Comparison of ENCODE assay signal across 10 mouse cellular contexts in genomic region chr5:120578504-120579081, GRCm38 (mm10). TPM values are rescaled to one million over a fixed set of nuclear protein-coding genes. Genes with fewer than 3 reads are reported as not detected.
DNase-seq lines count a peak whose midpoint lies in the region; ATAC-seq and TF ChIP-seq lines count a peak whose summit lies in the region.
"Had no signal": no experiment of that assay in that cellular context is flagged by ENCODE, and none has a peak within 500 bp of the region (broad histone marks: within the 10 kb centered on the region; RNA-seq: fewer than 3 reads in every experiment).

No protein-coding gene starts in this region.

- H3K4me2 ChIP-seq in intestine, postnatal 0 days (replicated peaks; ENCODE audit: low read depth) = peak overlapping the region; percentile 2; the same call in 1 of the 2 replicates
- no peak overlapping the region; the same call in 1 of the 2 replicates for H3K4me2 ChIP-seq in lung, embryonic 15.5 days
- H3K4me2 ChIP-seq: midbrain, embryonic 12.5 days had no signal

- DNase-seq in cerebellum, postnatal 10 days = peak; percentile 65 to 72
- DNase-seq in cerebellum, adult 8-10 months = no peak
- peak; percentile 75 to 80 for DNase-seq in heart, adult 2 months
- peak; percentile 53 to 68 for DNase-seq in spleen, adult 2 months (ENCODE audit: low read depth in 1 of 2, low spot score in 2 of 2)
- no peak for DNase-seq in left cerebral cortex, postnatal 36 days (ENCODE audit: low spot score in 2 of 2)

- ATAC-seq in intestine, postnatal 0 days = no peak
- ATAC-seq in lung, embryonic 15.5 days (ENCODE audit: borderline replicate concordance, extremely low read depth, low FRiP score, low TSS enrichment) = peak; percentile 62; the same call in 1 of the 2 replicates

- no peak for TF ChIP-seq CTCF in bone marrow, adult 2 months (IDR thresholded peaks at IDR 0.05; ENCODE audit: control insufficient read depth, insufficient read depth, low read length)
- no peak for TF ChIP-seq CTCF in heart, adult 2 months (IDR thresholded peaks at IDR 0.05)
- TF ChIP-seq CTCF in intestine, postnatal 0 days (IDR thresholded peaks at IDR 0.05; ENCODE audit: low read depth) = no peak
- TF ChIP-seq CTCF in spleen, adult 2 months (IDR thresholded peaks at IDR 0.05; ENCODE audit: extremely low read depth, insufficient read depth, insufficient read length, insufficient replicate concordance) = no peak

- H3K27me3 ChIP-seq in heart, adult 2 months (ENCODE audit: control insufficient read depth, insufficient read depth, low read length) = no peaks in the 10 kb centered on the region
- no peaks in the 10 kb centered on the region for H3K27me3 ChIP-seq in intestine, postnatal 0 days (replicated peaks; ENCODE audit: control insufficient read depth, insufficient read depth, low read length)
- no peaks in the 10 kb centered on the region for H3K27me3 ChIP-seq in lung, embryonic 15.5 days
- H3K27me3 ChIP-seq in spleen, adult 2 months (ENCODE audit: control insufficient read depth, insufficient read depth, low read length) = no peaks in the 10 kb centered on the region
- H3K27me3 ChIP-seq: midbrain, embryonic 12.5 days had no signal

- no peak for TF ChIP-seq POLR2A in bone marrow, adult 2 months (IDR thresholded peaks at IDR 0.05; ENCODE audit: borderline replicate concordance, control insufficient read depth, low read depth, low read length)
- TF ChIP-seq POLR2A in heart, adult 2 months (IDR thresholded peaks at IDR 0.05; ENCODE audit: insufficient read depth, low read depth, low read length) = no peak
- TF ChIP-seq POLR2A in spleen, adult 2 months (IDR thresholded peaks at IDR 0.05; ENCODE audit: low read depth, low read length) = no peak

- peaks cover 13% of the 10 kb centered on the region for H3K4me1 ChIP-seq in bone marrow, adult 2 months (ENCODE audit: control insufficient read depth, insufficient read depth, low read length)
- peaks cover 17% of the 10 kb centered on the region for H3K4me1 ChIP-seq in heart, adult 2 months (ENCODE audit: control insufficient read depth, insufficient read depth, low read length)
- peaks cover 3% of the 10 kb centered on the region; the same call in 1 of the 2 replicates for H3K4me1 ChIP-seq in intestine, postnatal 0 days (replicated peaks; ENCODE audit: control insufficient read depth, insufficient read depth, low read length)
- peaks cover 28% of the 10 kb centered on the region for H3K4me1 ChIP-seq in lung, embryonic 15.5 days
- peaks cover 28% of the 10 kb centered on the region; the same call in 1 of the 2 replicates for H3K4me1 ChIP-seq in spleen, adult 2 months (ENCODE audit: control insufficient read depth, insufficient read depth, insufficient read length)

- H3K79me2 ChIP-seq in heart, adult 2 months (replicated peaks; ENCODE audit: control insufficient read depth, insufficient read depth, low read length) = no peaks in the 10 kb centered on the region

- H3K36me3 ChIP-seq in heart, adult 2 months (ENCODE audit: control insufficient read depth, insufficient read depth, low read length) = no peaks in the 10 kb centered on the region
- peaks cover 31% of the 10 kb centered on the region for H3K36me3 ChIP-seq in intestine, postnatal 0 days (ENCODE audit: control insufficient read depth, insufficient read depth)
- H3K36me3 ChIP-seq in lung, embryonic 15.5 days = peaks cover 13% of the 10 kb centered on the region
- peaks cover 5% of the 10 kb centered on the region; the same call in 1 of the 2 replicates for H3K36me3 ChIP-seq in spleen, adult 2 months (ENCODE audit: control insufficient read depth, insufficient read depth, low read length)

- H3K27ac ChIP-seq in bone marrow, adult 2 months (ENCODE audit: control insufficient read depth, insufficient read depth, low read depth, low read length, poor library complexity) = peak overlapping the region; percentile 90
- H3K27ac ChIP-seq in heart, adult 2 months = peak overlapping the region; percentile 75
- H3K27ac ChIP-seq in intestine, postnatal 0 days (ENCODE audit: low read depth, low read length) = peak overlapping the region; percentile 83
- peak overlapping the region; percentile 57 for H3K27ac ChIP-seq in lung, embryonic 15.5 days
- peak overlapping the region; percentile 89 for H3K27ac ChIP-seq in spleen, adult 2 months (ENCODE audit: insufficient read depth, low read length)

- WGBS in bone marrow, adult 2 months = 7% methylated on average over 12 of the region's 12 CpGs
- 39% methylated on average over 12 of the region's 12 CpGs for WGBS in heart, adult 2 months
- WGBS in intestine, postnatal 0 days = 32% methylated on average over 12 of the region's 12 CpGs
- WGBS in lung, embryonic 15.5 days = 20% methylated on average over 12 of the region's 12 CpGs
- 3% methylated on average over 12 of the region's 12 CpGs for WGBS in spleen, adult 2 months

- H3K9me3 ChIP-seq in intestine, postnatal 0 days (ENCODE audit: control insufficient read depth) = no peaks in the 10 kb centered on the region
- H3K9me3 ChIP-seq in lung, embryonic 15.5 days = no peaks in the 10 kb centered on the region
- H3K9me3 ChIP-seq: G1E; midbrain, embryonic 12.5 days had no signal

- no peak for TF ChIP-seq EP300 in heart, adult 2 months (IDR thresholded peaks at IDR 0.05; ENCODE audit: insufficient read depth, low read depth, low read length)

- H3K4me3 ChIP-seq in bone marrow, adult 2 months (replicated peaks; ENCODE audit: control insufficient read depth, low read depth, low read length) = no peak overlapping the region
- H3K4me3 ChIP-seq in heart, adult 2 months = no peak overlapping the region; the same call in 1 of the 2 replicates
- no peak overlapping the region for H3K4me3 ChIP-seq in intestine, postnatal 0 days (ENCODE audit: low read depth, low read length)
- H3K4me3 ChIP-seq in lung, embryonic 15.5 days = no peak overlapping the region
- no peak overlapping the region; the same call in 1 of the 2 replicates for H3K4me3 ChIP-seq in spleen, adult 2 months (ENCODE audit: extremely low read depth, insufficient read depth, insufficient read length)
- H3K4me3 ChIP-seq: midbrain, embryonic 12.5 days had no signal

- intact Hi-C loops in heart, adult 2 months (cut with DNase I) = no loop called here
- intact Hi-C loops in left cerebral cortex, postnatal 36 days (cut with DNase I) = no loop called here

- H3K9ac ChIP-seq in heart, adult 2 months (ENCODE audit: low read depth, low read length) = no peak overlapping the region
- H3K9ac ChIP-seq in intestine, postnatal 0 days (ENCODE audit: low read depth, low read length) = no peak overlapping the region
- H3K9ac ChIP-seq in lung, embryonic 15.5 days = no peak overlapping the region
- H3K9ac ChIP-seq: midbrain, embryonic 12.5 days had no signal

RNA-seq across cellular contexts. Expression of gene Tpcn1, which starts 9.9 kb away (rescaled TPM):
- 34.6 and 46.7 TPM in 2 replicates for polyA plus RNA-seq in bone marrow, adult 2 months (2011; ENCODE audit: insufficient read depth, insufficient read length, low replicate concordance, missing spikeins)
- 10 to 100 TPM; 30.7 to 35.1 TPM for total RNA-seq in heart, adult 2 months (2021)
- polyA plus RNA-seq in heart, adult 2 months (2012; rRNA removed) = 53.7 and 59.7 TPM in 2 replicates
- 31.5 and 35.6 TPM in 2 replicates for polyA plus RNA-seq in intestine, postnatal 0 days (2015; fragmentation: Nextera tagmentation; extraction: Ambion mirVana)
- 18.6 and 20.3 TPM in 2 replicates for polyA plus RNA-seq in lung, embryonic 15.5 days (2015; fragmentation: Nextera tagmentation; extraction: Ambion mirVana)
- polyA plus RNA-seq in spleen, adult 2 months (2012; rRNA removed) = 54.5 and 58.8 TPM in 2 replicates
- total RNA-seq in left cerebral cortex, postnatal 36 days (2021) = 10 to 100 TPM; 32.9 to 36.0 TPM

RNA-seq across cellular contexts. Expression of gene Iqcd, which starts 10.2 kb away (rescaled TPM):
- polyA plus RNA-seq in bone marrow, adult 2 months (2011; ENCODE audit: insufficient read depth, insufficient read length, low replicate concordance, missing spikeins) = 3.7 and 7.2 TPM in 2 replicates
- total RNA-seq in heart, adult 2 months (2021) = not detected
- polyA plus RNA-seq in heart, adult 2 months (2012; rRNA removed) = 0.14 and 0.20 TPM in 2 replicates
- 0.30 and 0.47 TPM in 2 replicates for polyA plus RNA-seq in intestine, postnatal 0 days (2015; fragmentation: Nextera tagmentation; extraction: Ambion mirVana)
- 0.34 and 0.64 TPM in 2 replicates for polyA plus RNA-seq in lung, embryonic 15.5 days (2015; fragmentation: Nextera tagmentation; extraction: Ambion mirVana)
- 0.38 and 0.40 TPM in 2 replicates for polyA plus RNA-seq in spleen, adult 2 months (2012; rRNA removed)
- 1 to 10 TPM in 1 of 2 experiments, under 1 TPM in 1; 0.81 to 1.1 TPM for total RNA-seq in left cerebral cortex, postnatal 36 days (2021)

RNA-seq across cellular contexts. Expression of gene Rita1, which starts 33.8 kb away (rescaled TPM):
- polyA plus RNA-seq in bone marrow, adult 2 months (2011; ENCODE audit: insufficient read depth, insufficient read length, low replicate concordance, missing spikeins) = 1.9 and 3.4 TPM in 2 replicates
- total RNA-seq in heart, adult 2 months (2021) = 10 to 100 TPM; 14.2 to 16.0 TPM
- 15.3 and 21.7 TPM in 2 replicates for polyA plus RNA-seq in heart, adult 2 months (2012; rRNA removed)
- polyA plus RNA-seq in intestine, postnatal 0 days (2015; fragmentation: Nextera tagmentation; extraction: Ambion mirVana) = 6.1 and 7.5 TPM in 2 replicates
- 11.1 and 11.6 TPM in 2 replicates for polyA plus RNA-seq in lung, embryonic 15.5 days (2015; fragmentation: Nextera tagmentation; extraction: Ambion mirVana)
- polyA plus RNA-seq in spleen, adult 2 months (2012; rRNA removed) = 8.0 and 8.8 TPM in 2 replicates
- total RNA-seq in left cerebral cortex, postnatal 36 days (2021) = 10 to 100 TPM; 35.7 to 36.3 TPM

RNA-seq across cellular contexts. Expression of gene Ddx54, which starts 33.9 kb away (rescaled TPM):
- polyA plus RNA-seq in bone marrow, adult 2 months (2011; ENCODE audit: insufficient read depth, insufficient read length, low replicate concordance, missing spikeins) = 17.2 and 32.0 TPM in 2 replicates
- total RNA-seq in heart, adult 2 months (2021) = 10 to 100 TPM; 21.4 to 22.5 TPM
- 16.2 and 18.2 TPM in 2 replicates for polyA plus RNA-seq in heart, adult 2 months (2012; rRNA removed)
- 19.9 and 20.9 TPM in 2 replicates for polyA plus RNA-seq in intestine, postnatal 0 days (2015; fragmentation: Nextera tagmentation; extraction: Ambion mirVana)
- 37.8 and 41.1 TPM in 2 replicates for polyA plus RNA-seq in lung, embryonic 15.5 days (2015; fragmentation: Nextera tagmentation; extraction: Ambion mirVana)
- 80.8 and 131 TPM in 2 replicates for polyA plus RNA-seq in spleen, adult 2 months (2012; rRNA removed)
- total RNA-seq in left cerebral cortex, postnatal 36 days (2021) = 10 to 100 TPM; 36.9 to 43.1 TPM

RNA-seq across cellular contexts. Expression of gene Cfap73, which starts 55.4 kb away (rescaled TPM):
- polyA plus RNA-seq in bone marrow, adult 2 months (2011; ENCODE audit: insufficient read depth, insufficient read length, low replicate concordance, missing spikeins) = not detected in 2 replicates
- not detected for total RNA-seq in heart, adult 2 months (2021)
- polyA plus RNA-seq in heart, adult 2 months (2012; rRNA removed) = 0.16 TPM in 1 of 2 replicates, not detected in the other
- not detected in 2 replicates for polyA plus RNA-seq in intestine, postnatal 0 days (2015; fragmentation: Nextera tagmentation; extraction: Ambion mirVana)
- polyA plus RNA-seq in lung, embryonic 15.5 days (2015; fragmentation: Nextera tagmentation; extraction: Ambion mirVana) = 0.44 and 0.59 TPM in 2 replicates
- polyA plus RNA-seq in spleen, adult 2 months (2012; rRNA removed) = not detected in 2 replicates
- not detected for total RNA-seq in left cerebral cortex, postnatal 36 days (2021)
- total RNA-seq: G1E had no signal
- polyA plus RNA-seq: G1E; midbrain, embryonic 12.5 days had no signal

Comparison
In these comparisons a context has a peak if more than half of its experiments do, and no peak if none do; other contexts are left out.
1. DNase-seq: peak in cerebellum, postnatal 10 days (2 of 2), heart, adult 2 months (2 of 2) and spleen, adult 2 months (2 of 2); none in cerebellum, adult 8-10 months (single experiment) and left cerebral cortex, postnatal 36 days (0 of 2).
2. Peak in every context shown above with its lines, with median percentiles within 50 percentile points of each other: H3K27ac ChIP-seq.